Mouse (Mus musculus) cerebellum, adult 11-12 months (tissue): ENCODE data around the gene Btbd8.

Source experiments
- DNase-seq: peaks from one replicate; pipeline ENCODE4 v3.0.0; 2022

Gene Btbd8

GRCm38 (mm10) chr5:107437464-107438281 lies at the start of gene Btbd8:
Gene Btbd8, plus strand, starts transcription at chr5:107437997.
- peak; percentile 95 for DNase-seq

DNA sequence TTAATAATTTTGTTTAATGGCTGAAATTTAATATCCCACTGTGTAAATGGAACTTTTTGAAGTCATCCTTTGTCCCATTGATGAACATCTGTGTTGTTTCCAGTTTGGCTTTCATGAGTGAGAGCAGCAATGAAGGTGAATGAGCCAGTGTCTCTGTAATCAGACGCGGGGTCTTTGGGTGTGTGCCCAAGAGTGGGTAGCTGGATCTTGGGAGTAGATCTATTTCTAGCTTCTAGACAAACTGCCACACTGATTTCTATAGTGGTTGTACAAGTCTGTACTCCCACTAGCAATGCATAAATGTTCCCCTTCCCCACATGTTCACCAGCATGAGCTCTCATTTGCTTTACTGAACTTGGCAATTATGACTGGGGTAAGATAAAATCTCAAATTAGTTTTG lies 48.4 kb upstream of the Btbd8 start:
- DNase-seq = no peak

DNA sequence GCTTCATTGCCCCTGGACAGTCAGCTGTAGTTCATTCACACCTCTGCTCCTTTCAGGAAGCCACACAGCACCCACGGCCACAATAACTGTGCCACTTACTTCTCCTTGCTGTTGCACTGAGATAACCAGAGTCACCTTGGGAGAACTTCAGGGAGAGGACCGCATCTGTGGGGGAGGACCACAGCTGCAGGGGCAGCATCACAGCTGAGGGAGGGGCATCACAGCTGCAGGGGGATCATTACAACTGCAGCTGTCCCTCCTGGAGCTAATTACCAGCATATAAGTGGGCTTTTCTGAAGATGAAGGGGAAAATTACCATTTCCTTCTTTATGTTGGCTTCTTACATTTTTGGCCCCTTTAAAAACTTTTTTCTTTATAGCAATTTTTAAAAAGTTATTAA lies 43.4 kb upstream of the Btbd8 start:
- DNase-seq = no peak

GRCm38 (mm10) chr5:107402436-107402835 lies 35.4 kb upstream of the Btbd8 start, which contains the start of gene Ephx4:
Gene Ephx4, plus strand, starts transcription at chr5:107402736.
- DNase-seq = no peak

GRCm38 (mm10) chr5:107403011-107403946 lies 34.5 kb upstream of the Btbd8 start:
- peak; percentile 62 for DNase-seq

DNA sequence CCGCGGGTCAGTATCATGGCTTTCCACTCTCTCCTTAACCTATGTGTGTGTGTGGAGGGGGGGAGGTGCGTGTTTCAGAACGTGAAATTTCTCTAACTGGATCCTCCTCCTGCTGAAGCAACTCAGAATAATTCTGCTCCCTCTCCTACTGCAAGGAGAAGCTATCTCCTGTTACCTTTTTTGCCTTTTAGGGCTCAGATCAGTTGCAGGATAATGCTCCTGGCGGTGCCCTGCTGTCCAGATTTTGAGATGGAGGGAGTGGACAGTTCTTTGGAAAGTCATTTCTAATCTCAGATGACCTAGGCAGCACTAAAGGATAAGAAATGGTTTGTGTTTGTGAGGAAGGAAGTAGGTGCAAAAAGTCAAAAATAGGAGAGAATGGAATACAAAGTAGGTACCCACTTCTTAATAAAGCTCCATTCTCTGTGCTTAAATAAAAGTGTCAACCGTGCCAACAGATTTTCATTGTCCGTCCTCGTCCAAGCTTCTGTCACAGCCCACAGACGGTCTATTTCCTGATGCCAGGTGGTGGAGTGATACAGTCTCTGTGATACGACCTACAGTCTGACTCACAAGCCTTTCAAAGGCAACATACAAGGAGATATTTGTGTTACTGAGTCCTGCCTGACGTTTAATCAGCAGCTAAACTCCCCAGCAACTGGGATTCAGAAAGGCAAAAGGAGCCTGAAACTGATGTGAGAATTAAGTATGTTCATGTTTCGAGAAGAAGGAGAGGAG lies 33.7 kb upstream of the Btbd8 start:
- peak; percentile 69 for DNase-seq

GRCm38 (mm10) chr5:107405361-107405760 lies 32.4 kb upstream of the Btbd8 start:
- no peak for DNase-seq

- DNase-seq = no peak
Measured at GRCm38 (mm10) chr5:107410305-107410704, 27.5 kb upstream of the Btbd8 start.

DNA sequence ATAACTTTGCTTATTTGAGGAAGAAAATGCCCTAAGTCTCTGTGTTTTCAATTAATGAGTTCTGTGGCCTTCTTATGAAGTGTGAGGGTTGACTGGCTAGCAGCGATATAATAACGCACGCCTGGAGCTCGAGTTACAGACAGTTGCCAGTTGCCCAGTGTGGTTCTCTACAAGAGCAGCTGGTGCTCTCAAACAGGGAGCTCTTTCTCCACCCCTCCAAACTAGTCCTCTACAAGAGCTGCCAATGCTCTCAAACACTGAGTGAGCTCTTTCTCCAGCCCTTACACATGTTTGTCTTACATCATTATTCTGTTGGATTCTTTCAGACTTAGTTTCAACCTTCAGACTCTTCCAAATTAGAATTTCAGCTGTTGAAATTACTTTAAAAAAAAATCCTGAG lies 26.5 kb upstream of the Btbd8 start:
- DNase-seq = peak; percentile 48

- DNase-seq = no peak
Measured at GRCm38 (mm10) chr5:107412285-107412684, 25.5 kb upstream of the Btbd8 start.

DNA sequence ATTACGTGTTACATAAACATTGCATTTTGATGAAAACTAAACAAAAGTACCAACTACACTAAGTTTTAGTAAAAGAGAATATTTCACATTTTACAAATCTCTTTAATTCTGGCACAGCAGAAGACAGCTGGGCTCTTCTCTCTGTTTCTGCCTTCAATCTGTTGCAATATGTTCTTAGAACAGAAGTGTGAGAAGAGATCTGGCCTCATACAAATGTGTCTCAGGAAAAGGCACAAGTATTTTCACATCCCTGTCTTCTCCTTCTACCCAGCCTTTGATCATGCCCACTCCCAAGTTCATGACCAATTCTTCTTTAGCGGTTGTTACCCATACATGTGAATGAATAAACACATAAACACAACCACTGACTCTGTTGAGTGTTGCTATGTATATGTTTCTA lies 22.7 kb upstream of the Btbd8 start:
- DNase-seq = no peak

DNA sequence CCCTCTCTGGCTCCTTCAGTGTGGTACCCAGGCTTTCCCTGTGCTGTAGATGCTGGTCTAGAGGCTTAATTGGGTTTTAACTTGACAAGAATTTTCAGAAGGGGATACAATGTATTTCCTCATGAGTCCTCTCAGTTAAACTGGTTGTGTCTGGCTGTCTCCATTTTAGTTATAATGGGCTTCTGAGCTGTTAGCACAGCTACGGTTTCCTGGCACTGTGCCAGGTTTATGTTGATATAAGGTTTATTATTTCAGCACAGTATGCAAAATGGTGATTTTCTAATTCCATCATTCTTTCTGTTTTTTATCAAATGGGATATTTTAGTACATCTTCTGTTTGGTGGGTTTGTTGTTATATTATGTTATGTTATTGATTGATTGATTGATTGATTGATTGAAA lies 16.1 kb upstream of the Btbd8 start:
- no peak for DNase-seq

DNA sequence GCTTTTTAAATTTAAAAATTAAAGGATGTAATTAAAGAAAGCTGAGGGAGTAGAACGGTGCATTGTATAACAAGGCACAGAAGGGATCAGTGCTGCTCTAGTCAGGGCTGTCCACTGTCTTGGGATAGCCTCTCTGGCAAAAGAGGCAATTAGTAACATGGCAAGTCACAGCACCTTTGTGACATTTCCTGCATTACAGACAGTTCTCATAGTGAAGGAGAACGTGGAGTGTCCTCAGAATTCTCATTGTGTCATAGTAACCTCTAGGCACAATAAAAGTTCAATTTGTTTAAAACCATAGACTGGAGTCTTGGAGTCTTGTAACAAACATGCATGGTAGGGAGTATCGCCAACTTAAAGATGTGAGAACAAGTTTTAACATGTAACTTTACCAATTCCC lies 6.5 kb upstream of the Btbd8 start, which contains the start of gene Lpcat2b:
Gene Lpcat2b, plus strand, starts transcription at position 301 of the 400 bp plus-strand sequence.
- DNase-seq = no peak

GRCm38 (mm10) chr5:107434001-107434400 lies 3.8 kb upstream of the Btbd8 start:
- no peak for DNase-seq

GRCm38 (mm10) chr5:107436185-107436584 lies 1.6 kb upstream of the Btbd8 start:
- DNase-seq = no peak

DNA sequence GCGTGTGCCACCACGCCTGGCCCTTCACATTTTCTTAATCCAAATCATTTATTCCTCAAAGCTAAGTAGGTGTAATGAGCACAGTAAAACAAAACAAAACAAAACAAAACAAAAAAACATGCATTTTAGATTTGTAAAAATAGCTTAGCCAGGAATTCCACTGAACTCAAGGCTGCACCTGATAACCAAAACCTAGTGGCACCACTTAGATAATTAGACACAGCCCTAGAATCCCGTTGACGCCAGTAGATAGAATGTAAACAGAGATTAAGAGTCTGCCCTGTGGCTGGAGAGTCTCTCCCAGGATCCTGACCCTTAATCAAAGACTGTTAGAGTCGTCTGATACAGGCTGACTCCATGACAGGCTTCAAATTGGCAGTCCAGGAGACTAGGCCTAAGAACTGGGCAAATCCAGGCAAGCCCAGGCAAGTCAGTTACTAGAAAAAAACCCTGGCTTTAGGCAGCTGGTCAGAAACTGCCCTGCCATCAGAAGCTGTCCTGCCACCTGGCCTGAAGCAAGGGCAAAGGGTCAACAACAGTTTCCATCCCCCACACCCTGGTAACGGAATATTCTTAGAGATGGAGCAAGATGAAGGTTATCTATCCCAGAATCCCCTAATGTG lies 1.1 kb upstream of the Btbd8 start:
- DNase-seq = peak; percentile 40

GRCm38 (mm10) chr5:107438353-107438752 lies 556 bp downstream of the Btbd8 start:
- no peak for DNase-seq

DNA sequence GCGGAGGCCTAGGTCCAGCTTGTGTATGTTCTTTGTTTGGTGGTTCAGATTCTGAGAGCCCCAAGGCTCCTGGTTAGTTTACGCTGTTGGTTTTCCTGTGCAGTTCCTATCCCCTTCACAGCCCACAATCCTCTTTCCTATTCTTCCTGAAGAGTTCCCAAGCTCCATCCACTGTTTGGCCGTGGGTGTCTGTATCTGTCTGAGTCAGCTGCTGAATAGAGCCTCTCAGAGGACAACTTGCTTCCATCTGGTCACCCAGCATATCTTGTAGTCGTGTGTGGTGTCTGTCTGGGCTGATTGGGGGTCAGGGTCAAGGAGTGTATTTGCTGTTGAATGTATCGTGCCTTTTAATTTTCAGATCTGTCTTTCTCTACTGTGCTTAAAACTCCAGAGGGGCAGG lies 4.1 kb downstream of the Btbd8 start:
- no peak for DNase-seq

DNA sequence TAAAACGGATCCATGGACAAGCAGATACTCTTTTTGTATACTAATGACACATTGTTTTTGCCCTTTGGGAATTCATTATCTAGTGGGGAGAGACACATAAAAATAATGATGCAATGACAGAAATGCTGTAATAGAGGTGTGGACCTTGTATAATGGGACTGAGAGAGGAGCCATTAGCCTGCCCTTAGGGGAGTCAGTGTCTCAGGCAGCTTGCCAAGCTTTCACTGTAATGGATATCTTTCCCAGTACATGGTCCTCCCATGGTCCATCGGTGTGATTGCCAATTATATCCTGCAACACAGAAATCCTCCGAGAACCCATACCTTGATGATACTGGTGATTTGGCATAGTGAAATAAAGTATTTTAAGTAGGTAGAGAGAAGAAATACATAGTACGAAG lies 6.5 kb downstream of the Btbd8 start:
- DNase-seq = no peak

- no peak for DNase-seq
Measured at GRCm38 (mm10) chr5:107447977-107448376, 10.2 kb downstream of the Btbd8 start.

DNA sequence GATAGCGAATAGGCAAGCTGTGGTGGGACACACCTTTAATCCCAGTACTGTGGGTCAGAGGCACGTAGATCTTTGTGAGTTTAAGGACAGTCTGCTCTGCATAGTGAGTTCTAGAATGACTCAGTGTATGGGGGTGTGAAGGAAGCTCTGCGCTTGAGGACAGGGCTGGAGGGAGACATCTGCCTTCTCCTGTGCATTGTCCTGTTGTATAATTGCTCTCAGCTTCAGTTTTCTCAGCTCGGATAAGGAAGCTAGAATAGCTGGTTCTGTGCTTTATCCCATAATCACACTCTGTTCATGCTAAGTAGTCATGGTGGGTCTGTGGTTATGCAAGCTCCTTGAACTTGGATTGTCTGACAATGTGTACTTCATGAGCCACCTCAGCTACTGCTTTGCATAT lies 11.0 kb downstream of the Btbd8 start:
- DNase-seq = no peak

GRCm38 (mm10) chr5:107449620-107450019 lies 11.8 kb downstream of the Btbd8 start:
- DNase-seq = no peak

- DNase-seq = no peak
Measured at GRCm38 (mm10) chr5:107450299-107450698, 12.5 kb downstream of the Btbd8 start.
